Mouse (Mus musculus): ENCODE results near the gene Cmklr1.
"Not testable (repeated sequence)": the region's sequence is repeated elsewhere in the genome, so short reads cannot be mapped to it uniquely, and the experiment has no call there.

Cmklr1 gene

GRCm38 (mm10) chr5:113620130-113620716, 30.0 kb downstream of the Cmklr1 start:
- no peak for DNase-seq (ENCODE audit: low spot score)

DNA sequence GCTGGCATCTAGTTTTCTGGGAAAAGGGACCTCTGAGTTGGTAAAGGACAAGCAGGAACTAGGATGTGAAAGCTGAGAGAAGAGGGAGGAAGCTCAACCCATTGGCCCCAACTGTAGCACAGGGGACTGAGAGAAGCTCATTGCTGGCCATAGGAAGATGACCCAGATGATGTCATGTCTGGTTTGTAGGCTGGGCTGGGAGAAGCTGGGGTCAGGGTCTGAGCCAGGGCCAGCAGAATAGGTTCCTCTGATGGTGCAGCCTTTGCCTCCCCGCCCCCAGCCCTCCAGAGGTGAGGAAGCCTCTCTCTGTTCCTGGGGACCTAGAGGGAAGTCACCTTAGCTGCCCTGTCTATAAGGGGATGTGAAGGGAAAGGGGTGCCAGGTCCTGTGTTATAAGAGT, 31.1 kb downstream of the Cmklr1 start:
- DNase-seq (ENCODE audit: low spot score), result no peak

GRCm38 (mm10) chr5:113618716-113619115, 31.5 kb downstream of the Cmklr1 start:
- no peak for DNase-seq (ENCODE audit: low spot score)

DNA sequence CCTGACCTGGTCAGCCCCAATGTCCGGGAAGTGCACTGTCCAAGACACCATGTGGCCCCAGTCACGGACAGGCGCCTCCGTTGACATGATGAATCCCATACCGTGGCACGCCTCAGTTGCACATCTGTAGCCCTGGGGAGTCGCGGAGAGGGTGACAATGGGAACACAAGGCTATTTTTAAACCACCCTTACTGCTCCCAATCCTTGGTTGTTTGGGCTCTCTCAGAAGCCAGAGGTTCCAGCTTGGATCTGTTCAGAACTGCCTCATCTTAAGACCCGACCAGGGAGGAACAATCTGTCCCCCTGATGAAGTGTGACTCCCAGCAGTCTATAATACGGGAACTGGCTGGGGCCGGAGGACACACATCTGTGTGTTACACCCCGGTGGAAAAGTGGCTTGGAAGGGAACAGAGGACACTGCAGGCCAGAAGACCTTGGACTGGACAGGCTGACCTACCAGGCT, 38.4 kb downstream of the Cmklr1 start:
- no peak for DNase-seq (ENCODE audit: low spot score)

GRCm38 (mm10) chr5:113611131-113611530, 39.1 kb downstream of the Cmklr1 start:
- no peak for DNase-seq (ENCODE audit: low spot score)

GRCm38 (mm10) chr5:113610490-113610889, 39.7 kb downstream of the Cmklr1 start:
- DNase-seq (ENCODE audit: low spot score), result no peak

DNA sequence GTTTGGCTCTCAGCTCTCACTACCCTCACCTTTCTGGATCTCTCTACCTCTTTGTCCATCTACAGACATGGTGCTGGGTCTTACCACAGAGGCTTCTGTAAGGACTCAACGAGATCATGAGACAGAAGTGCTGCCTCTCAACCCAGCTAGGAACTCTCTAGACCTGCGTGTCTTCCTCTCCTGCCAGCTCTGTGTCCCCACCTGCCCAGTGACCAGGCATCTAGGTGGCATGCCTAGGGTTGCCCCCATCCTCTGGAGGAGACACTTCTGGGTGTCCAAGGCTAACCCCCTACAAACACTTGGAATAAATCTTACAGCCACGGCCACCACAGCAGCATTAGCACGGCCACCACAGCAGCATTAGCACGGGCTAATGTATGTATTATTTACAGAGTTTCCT, 40.3 kb downstream of the Cmklr1 start:
- DNase-seq (ENCODE audit: low spot score), result no peak

- DNase-seq (ENCODE audit: low spot score), result no peak
These were observed 41.7 kb downstream of the Cmklr1 start for GRCm38 (mm10) chr5:113608511-113608910.

DNA sequence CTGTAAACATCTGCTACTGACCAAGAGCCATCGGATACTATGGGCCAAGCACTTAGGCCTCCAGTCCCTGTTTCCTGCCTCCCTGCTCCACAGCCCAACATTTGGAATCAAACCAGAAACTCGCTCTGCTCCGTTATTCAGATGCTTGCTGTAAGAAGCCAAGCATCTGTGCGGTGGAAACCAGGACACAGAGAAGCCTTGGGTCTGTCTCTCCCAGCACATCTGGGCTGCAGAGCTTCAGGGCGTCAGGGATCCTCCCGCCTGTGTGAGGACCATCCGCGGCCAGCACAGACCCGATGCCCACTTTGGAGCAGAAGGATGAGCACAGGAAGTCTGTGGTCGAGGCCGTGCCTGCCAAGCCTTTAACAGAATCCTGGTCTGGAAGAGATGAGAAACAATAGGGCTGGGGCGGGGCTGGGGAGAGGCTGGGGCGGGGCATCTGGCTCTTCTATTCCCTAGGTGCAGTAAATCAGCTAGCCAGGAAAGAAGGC, 42.2 kb downstream of the Cmklr1 start:
- no peak for DNase-seq (ENCODE audit: low spot score)

- DNase-seq (ENCODE audit: low spot score), result no peak
These were observed 43.1 kb downstream of the Cmklr1 start for GRCm38 (mm10) chr5:113606961-113607785.

GRCm38 (mm10) chr5:113606121-113606520, 44.1 kb downstream of the Cmklr1 start:
- no peak for DNase-seq (ENCODE audit: low spot score)

- DNase-seq (ENCODE audit: low spot score), result no peak
These were observed 45.5 kb downstream of the Cmklr1 start for GRCm38 (mm10) chr5:113604758-113605157.

- no peak for DNase-seq (ENCODE audit: low spot score)
These were observed 46.8 kb downstream of the Cmklr1 start for GRCm38 (mm10) chr5:113603471-113603870.

DNA sequence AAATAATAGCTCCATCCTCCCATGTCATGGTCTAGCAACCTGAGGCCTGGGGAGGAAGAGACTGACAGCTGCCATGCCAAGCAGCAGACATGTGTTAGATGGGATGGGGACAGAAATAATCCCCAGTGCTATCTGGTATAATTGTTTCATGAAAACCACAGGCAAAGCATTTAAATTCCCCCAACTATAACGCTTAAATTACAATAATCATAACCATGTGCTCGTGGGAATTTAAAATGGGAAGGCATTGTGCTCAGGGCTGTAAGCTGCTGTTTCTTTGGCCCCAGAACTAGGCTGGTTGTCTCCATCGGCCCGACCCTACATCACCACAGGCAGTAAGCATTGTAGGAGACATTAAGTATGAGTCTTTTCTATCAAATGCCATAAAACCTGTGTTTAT, 49.4 kb downstream of the Cmklr1 start:
- no peak for DNase-seq (ENCODE audit: low spot score)

GRCm38 (mm10) chr5:113600181-113600580, 50.0 kb downstream of the Cmklr1 start:
- DNase-seq (ENCODE audit: low spot score), result no peak

DNA sequence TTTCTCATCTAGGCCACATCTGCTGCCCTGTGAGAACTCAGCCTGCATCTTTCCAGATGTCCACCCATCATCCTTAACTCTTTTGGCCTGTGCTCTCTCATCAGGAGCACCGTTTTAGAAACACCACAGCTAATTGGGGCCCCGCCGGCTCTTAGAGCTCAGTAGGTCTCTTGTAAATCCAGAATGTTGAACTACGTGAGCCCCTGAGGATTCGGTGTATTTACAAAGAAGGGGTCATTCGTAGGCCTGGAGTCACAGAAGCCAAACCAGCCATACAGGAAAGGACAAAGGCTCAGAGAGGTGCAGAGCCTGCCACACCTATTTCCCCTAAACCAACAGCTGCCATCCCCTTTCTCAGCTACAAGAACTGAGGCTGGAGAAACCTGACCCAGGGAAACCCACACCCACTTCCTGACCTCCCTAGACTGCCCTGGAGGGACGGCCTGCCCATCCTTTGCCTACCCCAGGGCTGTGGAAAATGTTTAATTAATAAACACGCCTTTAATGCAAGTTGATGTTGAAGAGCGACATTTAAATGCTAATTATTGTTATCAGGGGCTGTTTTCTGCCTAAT, 53.4 kb downstream of the Cmklr1 start:
- no peak for DNase-seq (ENCODE audit: low spot score)

GRCm38 (mm10) chr5:113596252-113596651, 54.0 kb downstream of the Cmklr1 start:
- no peak for DNase-seq (ENCODE audit: low spot score)

DNA sequence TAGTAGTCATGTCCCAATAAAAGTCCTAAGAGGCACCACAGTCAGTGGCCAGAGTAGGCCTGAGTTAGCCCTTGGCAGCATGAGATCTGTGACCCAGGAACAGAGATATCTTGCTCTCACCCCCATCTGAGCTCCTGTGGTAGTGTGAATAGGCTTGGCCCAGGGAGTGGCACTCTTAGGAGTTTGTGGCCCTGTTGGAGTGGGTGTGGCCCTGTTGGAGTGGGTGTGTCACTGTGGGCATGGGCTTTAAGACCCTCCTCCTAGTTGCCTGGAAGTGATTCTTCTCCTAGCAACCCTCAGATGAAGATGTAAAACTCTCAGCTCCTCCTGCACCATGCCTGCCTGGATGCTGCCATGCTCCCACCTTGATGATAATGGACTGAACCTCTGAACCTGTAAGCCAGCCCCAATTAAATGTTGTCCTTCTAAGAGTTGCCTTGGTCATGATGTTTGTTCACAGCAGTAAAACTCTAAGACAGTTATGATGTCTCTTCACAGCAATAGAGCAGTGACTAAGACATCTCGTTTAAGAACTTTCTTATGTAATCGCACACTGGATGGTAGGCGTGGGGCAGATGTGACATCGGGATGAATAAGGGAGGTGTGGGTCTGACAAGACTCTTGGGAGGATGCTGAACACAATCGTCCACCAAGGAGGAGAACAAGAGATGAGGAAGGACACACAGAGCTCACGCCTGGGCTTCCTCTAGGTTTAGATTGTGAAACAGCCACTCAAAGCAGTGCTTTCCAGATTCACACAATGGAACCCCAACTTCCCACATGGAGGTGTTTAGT, 56.1 kb downstream of the Cmklr1 start:
- no peak for DNase-seq (ENCODE audit: low spot score)

GRCm38 (mm10) chr5:113591751-113592230, 58.4 kb downstream of the Cmklr1 start:
- no peak for DNase-seq (ENCODE audit: low spot score)

DNA sequence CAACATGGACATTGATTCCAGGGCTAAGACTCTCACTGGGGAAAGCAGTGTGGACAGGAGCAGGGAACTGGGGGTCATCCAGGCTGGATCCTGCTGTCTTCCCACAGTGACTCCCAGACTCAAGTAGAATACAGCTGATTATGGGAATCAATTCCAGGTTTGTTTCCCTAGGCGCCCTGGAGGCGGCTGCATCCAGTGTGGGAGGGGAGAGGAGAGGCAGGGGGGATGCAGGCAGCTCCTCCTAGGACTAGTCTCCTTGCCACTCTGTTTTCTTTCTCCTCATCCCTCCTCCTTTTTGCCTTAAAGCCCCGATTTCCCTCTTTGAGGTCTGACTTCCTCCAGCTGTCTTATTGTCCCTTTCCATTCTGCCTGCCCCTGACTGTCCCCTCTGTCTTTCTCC, 59.1 kb downstream of the Cmklr1 start:
- no peak for DNase-seq (ENCODE audit: low spot score)

GRCm38 (mm10) chr5:113590010-113590640, 60.1 kb downstream of the Cmklr1 start:
- no peak for DNase-seq (ENCODE audit: low spot score)

DNA sequence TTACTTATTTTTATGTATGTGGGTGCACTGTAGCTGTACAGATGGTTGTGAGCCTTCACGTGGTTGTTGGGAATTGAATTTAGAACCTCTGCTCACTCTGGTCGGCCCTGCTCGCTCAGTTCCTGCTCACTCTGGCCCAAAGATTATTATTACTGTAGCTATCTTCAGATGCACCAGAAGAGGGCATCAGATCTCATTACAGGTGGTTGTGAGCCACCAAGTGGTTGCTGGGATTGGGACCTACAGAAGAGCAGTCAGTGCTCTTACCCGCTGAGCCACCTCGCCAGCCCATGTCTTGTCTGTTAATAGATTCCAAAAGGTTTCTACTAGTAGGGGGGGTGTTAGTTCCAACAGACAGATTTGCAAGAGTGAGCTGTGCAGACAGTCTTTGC, 63.8 kb downstream of the Cmklr1 start:
- DNase-seq (ENCODE audit: low spot score), result not testable (repeated sequence)

Measured in adipocyte (in vitro differentiated cells).